Mouse (Mus musculus): ENCODE measurements around the gene Olfr1448.

DNA sequence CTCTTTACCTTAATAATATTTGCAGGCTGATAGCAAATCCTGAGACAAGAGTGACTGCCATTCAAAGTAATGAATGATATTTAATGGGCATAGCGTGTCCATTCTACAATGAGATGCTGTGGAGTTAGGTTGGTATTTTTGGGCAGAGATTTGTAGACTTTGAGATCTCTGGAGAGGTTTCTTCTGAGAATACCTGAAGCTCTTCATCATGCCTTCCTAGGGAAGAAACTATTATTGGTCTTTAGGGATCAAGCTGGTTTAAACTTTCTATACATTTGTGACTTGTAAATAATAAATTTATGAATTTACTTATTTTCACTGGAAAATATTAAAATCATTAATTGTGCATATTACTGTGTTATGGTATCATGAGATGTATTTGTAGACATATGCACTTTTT, 30.8 kb downstream of the Olfr1448 start, which contains the start of gene Olfr1446:
- TF ChIP-seq CTCF (IDR thresholded peaks at IDR 0.05; ENCODE audit: low read depth), result no peak
- TF ChIP-seq EP300 (IDR thresholded peaks at IDR 0.05; ENCODE audit: low read depth), result no peak

Data from liver, embryonic 14.5 days (tissue).